Mouse (Mus musculus) stomach, postnatal 0 days (tissue): ENCODE measurements around the gene Hapln1.

Experiments used
- CTCF ChIP-seq: IDR thresholded peaks from 2 replicates; pipeline ENCODE4 v1.5.1; 2016; ENCODE audit warnings: antibody characterized with exemption, low read depth, mild to moderate bottlenecking, moderate library complexity
- EP300 ChIP-seq: optimal IDR thresholded peaks from 2 replicates; pipeline ENCODE3; 2016; ENCODE audit warnings: antibody characterized with exemption

- peak; percentile 96 for TF ChIP-seq CTCF
- TF ChIP-seq EP300: no peak
These were observed 3.4 kb downstream of the Hapln1 start for GRCm38 (mm10) chr13:89543003-89543402.
